Mouse (Mus musculus) testis, adult 2 months (tissue): ENCODE results near the gene Nod1.

Experiments
- CTCF ChIP-seq: fragments of 200-500 bp; IDR thresholded peaks from 2 replicates; pipeline ENCODE4 v1.5.1; 2012; ENCODE audit warnings: low read depth, mild to moderate bottlenecking, inconsistent platforms, low read length, moderate library complexity; ENCODE audit not compliant: control insufficient read depth, insufficient read depth, insufficient replicate concordance
- POLR2A ChIP-seq: fragments of 200-500 bp; IDR thresholded peaks from 2 replicates; pipeline ENCODE4 v1.6.1; 2012; ENCODE audit warnings: low read depth, mild to moderate bottlenecking, inconsistent platforms, low read length, moderate library complexity; ENCODE audit not compliant: control insufficient read depth

DNA sequence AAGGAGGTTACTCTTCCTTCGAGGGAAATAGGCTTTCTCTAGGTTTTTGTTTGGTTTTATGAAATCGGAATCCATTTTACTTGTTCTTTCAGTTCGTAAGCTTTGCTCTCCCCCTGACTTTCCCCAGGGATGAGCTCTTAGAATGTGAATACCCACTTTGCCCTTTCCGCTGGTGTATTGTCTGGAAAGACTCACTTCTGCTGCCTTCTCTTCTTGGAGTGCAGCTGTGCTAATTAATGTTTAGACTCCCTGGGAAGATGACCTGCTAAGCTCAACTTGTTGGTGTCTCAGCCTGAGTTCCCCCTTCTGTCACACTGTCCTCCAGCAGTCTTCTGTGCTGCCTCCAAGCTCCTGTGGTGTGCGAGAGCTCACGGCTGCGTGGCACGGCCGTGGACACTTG is 82.2 kb downstream of the Nod1 start:
- TF ChIP-seq CTCF (no peak), POLR2A (no peak)
